Mouse (Mus musculus): ENCODE results near the gene Dynlt1f. TPM values are rescaled to one million over a fixed set of nuclear protein-coding genes. Genes with fewer than 3 reads are reported as not detected.
"Not testable (repeated sequence)": the region's sequence is repeated elsewhere in the genome, so short reads cannot be mapped to it uniquely, and the experiment has no call there.

The Dynlt1f gene
- total RNA-seq, 2 experiments from 2014 or later = 140 to 141 TPM

DNA sequence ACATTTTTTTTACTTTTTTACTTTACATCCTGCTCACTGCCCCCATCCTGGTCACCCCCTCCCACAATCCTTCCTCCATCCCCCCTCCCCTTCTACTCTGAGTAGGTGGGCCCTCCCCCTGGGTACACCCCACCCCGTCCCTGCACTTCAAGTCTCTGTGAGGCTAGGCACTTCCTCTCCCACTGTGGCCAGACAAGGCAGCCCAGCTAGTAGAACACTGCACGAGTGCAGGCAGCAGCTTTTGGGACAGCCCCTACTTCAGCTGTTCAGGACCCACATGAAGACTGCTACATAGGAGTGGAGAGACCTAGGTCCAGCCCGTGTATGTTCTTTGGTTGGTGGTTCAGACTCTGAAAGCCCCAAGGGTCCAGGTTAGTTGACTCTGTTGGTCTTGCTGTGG lies 7.1 kb upstream of the Dynlt1f start:
- ATAC-seq (replicated peaks; ENCODE audit: poor library complexity) = not testable (repeated sequence)

DNA sequence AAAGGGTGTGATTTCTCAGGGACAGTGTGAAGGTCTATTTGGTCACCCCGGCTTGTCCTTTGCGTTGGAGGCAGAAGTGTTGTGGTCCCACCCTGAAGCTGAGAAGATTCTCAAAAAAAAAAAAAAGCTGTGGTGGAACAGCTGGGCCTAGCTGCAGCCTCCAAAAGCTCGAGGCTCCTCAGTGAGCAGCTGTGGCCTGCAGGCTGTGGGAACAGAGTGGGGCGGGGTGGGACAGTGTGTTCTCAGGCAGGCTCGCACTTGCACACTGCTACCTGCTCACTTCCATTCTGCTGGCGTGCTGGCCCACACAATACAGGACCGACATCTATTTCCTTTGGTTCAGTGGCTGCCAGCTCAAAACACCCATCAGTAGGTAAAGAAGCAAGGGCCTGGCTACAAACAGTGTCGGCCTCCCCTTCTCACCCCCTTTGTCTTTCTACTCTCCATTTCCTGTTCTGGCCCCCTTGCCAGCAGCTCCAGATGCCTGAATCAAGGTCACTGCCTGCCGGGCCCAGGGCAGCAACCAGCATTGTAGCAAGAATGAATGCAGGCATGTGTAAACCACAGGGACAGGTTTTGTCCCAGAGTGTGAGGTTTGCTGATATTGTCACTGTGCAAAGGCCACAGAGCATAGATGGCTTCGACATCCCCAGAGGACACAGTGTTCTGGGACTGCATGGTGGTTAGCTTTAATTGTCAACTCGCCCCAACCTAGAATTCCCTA lies 5.6 kb upstream of the Dynlt1f start:
- ATAC-seq (replicated peaks; ENCODE audit: poor library complexity) = not testable (repeated sequence)

DNA sequence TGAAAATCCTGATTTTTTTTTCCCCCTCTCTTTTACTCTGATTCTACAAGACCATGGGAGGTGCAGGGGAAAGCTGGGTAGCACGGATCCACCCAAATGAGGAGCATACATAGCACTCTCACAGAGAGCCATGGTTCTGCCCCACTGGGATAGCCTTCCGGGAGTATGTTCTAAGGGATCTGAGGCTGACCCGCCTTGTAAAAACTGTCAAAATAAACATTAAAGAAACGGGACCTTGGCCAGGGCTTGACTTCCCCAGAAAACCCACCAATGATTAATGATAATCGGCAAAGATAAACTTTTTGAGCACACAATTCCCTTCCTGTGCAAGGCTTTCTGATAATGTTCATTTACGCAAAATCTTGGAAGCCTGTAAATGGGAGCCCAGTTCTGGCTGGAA lies 4.9 kb upstream of the Dynlt1f start:
- ATAC-seq (replicated peaks; ENCODE audit: poor library complexity) = not testable (repeated sequence)

DNA sequence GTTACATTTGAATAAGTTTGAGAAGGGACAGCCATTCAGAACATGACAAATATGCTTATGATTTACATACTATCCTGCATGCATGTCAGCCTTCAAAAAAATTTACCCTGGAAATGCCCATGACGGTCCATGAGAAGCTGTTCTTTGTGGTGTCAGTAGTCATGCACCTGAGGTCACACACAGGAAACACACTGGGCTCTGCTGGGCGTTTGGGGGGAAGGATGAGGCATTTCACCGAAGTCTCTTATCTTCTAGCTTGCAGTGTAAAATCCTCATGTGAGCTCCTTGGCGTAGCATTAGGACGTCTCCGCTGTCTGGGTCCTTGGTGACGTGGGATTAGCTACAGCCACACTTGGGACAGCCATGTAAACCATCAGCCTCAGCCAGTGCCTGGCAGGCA lies 3.1 kb upstream of the Dynlt1f start, which contains the start of gene Sytl3:
Sytl3 (plus strand) TSS at position 293 of the 400 bp plus-strand sequence.
- not testable (repeated sequence) for ATAC-seq (replicated peaks; ENCODE audit: poor library complexity)

DNA sequence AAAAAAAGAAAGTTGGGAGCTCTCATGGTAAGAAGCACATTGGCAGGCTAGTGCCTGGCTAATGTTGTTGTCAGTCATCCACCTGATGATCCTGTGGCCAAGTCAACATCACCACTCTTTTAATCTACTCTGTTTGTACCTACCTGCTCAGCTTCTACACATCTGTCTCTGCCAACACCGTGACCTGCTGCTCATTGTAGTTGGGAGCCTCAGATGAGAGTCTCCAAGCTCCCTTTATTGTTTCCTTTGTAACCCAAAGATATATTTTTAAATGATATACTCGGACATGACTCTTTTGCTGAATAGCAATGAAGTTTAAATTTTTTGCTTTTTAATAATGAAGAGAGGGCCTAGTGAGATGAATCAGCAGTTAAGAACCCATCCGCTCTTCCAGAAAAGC lies 771 bp upstream of the Dynlt1f start:
- ATAC-seq (replicated peaks; ENCODE audit: poor library complexity) = not testable (repeated sequence)

DNA sequence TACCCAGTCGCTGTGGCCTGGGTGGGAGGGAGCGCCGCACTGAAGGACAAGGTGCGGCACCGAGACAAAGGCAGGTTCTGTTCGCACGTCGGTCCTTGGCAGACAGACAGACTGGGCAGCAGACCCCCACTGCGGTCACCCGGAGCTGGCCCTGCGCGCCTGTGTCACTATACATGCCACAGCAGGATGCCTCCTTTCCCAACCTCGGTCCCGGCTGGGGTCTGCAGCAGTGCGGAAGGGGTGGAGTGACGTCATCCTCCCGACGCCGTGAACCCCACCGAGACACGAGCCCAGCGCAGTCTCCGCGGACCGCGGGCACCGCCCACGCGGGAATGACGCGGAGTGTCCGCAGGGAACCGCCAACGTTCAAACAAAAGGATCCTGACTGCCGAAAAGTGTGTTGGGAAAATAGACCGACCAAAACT lies 601 bp downstream of the Dynlt1f start:
- peak; percentile 80 for ATAC-seq (replicated peaks; ENCODE audit: poor library complexity)

DNA sequence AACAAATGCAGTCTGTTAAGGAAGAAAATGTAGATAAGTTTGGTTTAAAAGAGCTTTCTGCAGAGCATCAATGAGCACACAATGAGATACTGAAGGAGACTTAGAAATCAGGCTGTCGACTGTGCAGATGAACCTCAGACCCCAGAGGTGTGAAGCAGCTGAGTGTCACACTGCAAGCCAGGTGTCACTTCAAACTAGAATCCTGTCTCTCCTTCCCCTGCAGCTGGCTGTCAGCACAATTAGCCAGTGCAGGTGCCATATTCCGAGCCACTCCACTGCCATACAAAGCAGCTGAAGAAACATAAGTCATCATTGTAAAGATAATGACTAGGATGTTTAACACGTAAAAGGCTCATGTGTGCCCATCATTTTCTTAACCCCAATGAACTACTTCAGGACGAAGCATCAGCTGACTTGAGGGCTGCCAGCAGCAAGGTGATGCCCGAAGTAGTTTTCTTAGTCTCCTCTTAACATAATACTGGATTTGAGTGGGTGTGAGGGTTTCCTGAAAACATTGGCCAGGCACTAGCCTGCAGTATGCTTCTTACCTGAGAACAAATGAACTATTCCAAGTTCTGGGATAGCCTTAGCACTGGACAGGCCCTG lies 2.3 kb downstream of the Dynlt1f start:
- not testable (repeated sequence) for ATAC-seq (replicated peaks; ENCODE audit: poor library complexity)

DNA sequence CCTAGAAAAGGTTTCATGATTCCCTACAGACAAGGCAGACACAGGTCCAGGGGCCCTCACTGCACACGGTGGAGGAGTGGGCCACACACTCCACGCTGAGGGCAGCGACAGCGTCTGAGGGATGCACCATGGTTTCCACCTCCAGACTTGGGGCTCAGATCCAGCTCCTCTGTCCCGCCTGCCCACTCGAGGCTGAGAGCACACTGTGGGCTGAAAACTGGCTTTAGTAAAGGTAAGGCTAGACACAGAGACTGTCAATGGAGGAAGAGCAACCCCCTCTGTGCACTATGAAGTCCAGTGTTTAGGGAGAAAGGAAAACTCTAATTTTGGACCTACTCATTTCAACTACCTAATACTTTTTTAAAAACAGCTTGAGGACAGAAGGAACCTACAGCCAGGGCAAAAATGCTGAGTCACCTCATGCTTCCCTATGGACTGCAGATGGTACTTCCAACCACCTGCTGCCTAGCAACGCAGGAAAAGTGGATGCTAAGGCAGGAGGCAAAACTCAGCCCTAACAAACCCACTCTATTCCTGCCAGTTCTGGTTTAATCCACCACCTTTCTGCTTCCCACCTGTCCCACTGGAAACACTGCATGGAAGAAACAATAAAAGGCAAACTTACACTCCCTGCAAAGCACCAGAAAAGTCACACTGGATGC lies 4.7 kb downstream of the Dynlt1f start:
- ATAC-seq (replicated peaks; ENCODE audit: poor library complexity) = not testable (repeated sequence)

DNA sequence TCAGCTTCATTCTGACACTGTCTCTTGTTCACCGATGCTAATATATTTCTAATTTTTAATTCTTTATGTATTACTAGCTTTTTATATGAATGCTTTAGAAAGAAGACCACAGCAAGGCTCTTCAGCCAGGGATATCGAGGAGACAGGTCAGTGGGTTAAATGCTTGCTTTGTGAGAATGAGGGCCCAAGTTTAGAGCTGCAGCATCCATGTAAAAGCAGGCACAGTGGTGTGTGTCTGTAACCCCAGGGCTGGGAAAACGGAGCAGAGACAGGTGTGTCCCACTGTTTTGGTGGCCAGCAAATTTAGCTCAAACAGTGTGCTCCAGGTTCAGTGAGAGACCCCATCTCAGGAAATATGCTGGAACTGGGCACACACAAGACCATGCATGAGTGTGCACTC lies 8.2 kb downstream of the Dynlt1f start:
- ATAC-seq (replicated peaks; ENCODE audit: poor library complexity) = not testable (repeated sequence)

DNA sequence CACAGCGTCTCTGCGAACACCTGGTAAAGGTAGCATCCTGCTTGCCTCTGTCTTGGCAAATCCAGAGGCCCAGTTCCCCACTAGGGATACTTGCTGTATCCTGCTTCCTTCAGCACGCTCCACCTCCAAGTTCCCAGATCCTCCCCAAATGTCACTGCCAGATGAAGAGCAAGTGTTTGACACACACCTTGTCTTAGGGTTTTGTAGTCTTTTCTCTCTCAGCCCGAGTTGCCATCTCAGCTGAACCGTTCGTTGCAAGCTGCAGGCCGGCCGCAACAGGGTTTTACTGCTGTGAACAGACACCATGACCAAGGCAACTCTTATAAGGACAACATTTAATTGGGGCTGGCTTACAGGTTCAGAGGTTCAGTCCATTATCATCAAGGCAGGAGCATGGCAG lies 8.9 kb downstream of the Dynlt1f start:
- ATAC-seq (replicated peaks; ENCODE audit: poor library complexity) = not testable (repeated sequence)

DNA sequence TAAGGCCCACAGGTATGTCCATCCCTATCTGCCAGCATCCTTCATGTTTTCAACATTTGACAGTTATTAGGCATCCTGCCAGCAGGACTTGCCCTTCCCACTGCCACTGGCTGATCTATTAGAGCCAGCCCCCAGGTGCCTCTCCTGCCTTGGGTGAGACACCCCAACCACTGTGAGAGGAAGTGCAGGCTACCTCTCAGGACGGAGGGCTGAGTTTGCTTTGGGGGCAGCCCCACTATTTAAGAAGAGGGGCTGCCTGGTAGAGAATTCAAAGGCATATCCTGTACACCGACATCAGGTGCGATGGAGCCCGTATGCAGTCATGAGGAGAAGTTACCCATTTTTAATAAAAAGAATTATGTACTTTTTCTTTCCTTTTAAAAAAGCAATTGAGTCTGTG lies 10.0 kb downstream of the Dynlt1f start:
- not testable (repeated sequence) for ATAC-seq (replicated peaks; ENCODE audit: poor library complexity)

DNA sequence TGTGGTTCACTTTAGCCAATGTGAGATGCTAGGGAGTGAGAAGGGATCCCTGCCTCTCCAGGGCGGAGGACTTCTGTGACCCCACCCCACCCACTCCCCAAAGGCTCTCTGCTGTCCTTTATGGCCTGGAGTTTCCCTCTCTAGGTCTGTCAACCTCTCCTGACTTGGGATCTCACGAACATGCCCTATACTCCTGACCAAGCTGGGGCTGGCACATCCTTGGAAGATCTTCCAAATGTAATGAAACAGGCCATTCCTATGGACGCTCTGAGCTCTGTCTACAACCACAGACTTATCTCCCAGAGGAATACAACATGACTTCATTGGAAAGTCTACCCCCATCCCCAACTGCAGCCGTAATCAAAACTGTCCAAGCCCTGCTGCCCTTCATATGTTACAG lies 11.0 kb downstream of the Dynlt1f start:
- ATAC-seq (replicated peaks; ENCODE audit: poor library complexity) = not testable (repeated sequence)

DNA sequence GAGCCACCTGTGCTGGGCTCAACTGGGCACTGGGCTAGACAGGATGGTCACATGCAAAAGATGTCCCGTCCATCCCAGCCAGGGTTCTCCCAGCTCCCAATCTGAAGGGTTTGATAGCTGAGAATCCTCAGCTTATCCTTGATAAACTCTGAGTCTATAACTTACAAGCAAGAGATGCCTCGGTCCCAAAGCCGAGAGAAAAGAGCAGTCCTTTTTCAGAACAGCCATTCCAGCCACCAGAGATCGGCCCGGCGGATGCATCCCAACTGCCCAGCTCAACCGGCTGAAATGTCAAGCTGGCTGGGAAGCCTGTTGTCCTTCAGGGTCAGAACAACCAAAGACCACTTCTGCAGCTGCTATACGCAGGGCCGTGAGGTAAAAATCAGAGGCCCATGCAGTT lies 11.5 kb downstream of the Dynlt1f start:
- ATAC-seq (replicated peaks; ENCODE audit: poor library complexity) = not testable (repeated sequence)

DNA sequence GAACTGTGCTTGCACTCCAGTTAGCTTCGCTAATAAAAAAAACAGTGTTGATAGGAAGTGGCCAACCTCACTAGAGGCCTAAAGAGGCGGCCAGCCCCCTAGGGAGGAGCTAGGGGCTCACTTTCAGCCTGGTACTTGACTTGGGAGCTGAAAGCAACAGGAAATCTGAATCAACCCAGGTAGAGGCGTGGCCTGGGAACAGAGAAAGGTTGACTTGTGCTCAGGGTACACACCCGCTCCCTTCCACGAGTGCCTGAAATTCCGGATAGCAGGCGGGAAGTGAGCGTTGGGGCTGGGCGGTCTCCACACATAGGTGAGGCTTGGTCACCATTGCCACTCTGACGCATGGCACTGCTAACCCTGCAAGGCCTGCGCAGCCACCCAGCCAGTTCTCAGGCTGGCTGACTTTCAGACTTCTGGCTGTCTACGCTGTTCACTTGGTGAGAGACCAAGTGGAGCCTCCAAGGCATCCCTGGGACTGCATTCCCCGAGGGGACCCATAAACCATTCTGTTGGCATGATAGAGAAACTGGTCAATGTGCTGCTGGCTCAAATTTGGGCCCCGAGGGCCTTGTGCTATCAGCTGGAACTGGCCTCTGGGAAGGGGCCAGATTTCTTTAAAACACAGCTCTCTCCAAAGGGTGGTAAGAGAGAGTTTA lies 14.8 kb downstream of the Dynlt1f start:
- peak; percentile 78 for ATAC-seq (replicated peaks; ENCODE audit: poor library complexity)

DNA sequence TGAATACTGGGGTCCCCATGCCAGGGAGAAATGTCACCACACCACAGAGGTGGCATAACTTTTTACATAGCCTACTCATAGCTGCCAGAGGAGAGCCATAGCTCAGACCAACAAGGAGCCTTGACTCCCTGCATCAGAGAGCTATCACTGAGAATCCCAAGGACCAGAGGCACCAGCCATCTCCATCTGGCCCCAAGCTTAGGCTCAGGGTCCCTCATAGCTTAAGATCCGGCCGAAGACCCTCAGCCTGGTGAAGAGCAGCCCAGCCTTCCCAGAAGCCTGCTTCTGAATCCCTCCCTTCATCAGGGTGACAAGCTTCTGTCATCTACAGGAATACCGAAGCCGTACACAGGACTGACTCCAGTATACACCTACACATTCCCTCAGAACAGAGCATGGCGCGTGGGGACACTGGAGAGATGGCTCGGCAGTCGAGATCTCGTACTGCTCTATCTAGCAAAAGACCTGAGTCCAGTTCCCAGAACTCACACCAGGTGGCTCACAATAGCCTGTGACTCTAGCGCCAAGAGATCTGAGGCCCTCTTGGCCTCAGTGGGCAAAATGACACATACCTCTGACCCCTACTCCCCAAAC lies 15.6 kb downstream of the Dynlt1f start:
- 0 out of 2 replicates have a peak, but pooled peaks have one; percentile 18 for ATAC-seq (replicated peaks; ENCODE audit: poor library complexity)

DNA sequence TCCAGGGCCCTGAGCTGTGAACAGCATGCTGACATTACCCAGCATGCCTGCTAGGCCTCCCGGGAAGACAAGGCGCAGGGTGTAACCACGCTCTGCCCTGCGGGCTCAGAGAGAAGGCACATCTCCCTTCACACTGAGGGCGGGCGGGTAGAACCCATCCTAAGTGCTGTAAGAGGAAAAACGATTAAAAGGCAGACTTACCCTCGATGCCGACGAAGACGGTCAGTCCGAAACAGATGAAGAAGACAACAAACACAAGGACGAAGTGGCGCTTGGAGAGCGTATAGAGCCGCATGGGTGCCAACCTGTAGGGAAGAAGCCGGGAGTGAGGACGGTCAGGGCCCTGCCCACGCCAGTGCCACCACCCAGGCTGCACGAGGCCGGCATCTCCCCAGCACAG lies 16.2 kb downstream of the Dynlt1f start:
- not testable (repeated sequence) for ATAC-seq (replicated peaks; ENCODE audit: poor library complexity)

DNA sequence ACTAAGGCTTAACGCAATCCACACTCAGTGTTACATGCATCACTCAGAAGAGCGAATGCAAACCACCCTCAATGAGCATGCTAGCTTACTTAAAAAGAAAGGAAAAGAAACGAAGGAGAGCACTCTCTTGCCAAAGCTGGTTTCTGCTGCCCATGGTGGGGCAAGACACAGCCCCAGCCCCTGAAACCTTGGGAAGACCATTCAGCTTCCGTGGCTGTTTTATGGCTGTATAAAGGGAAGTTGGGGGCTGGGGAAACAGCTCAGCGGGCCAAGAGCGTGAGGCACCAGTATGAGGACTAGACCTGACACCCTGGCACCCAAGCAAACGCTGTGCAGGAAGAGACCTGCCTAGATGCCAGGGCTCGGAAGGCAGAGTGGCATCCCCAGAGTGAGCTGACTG lies 17.3 kb downstream of the Dynlt1f start:
- ATAC-seq (replicated peaks; ENCODE audit: poor library complexity) = 0 out of 2 replicates have a peak, but pooled peaks have one; percentile 27

DNA sequence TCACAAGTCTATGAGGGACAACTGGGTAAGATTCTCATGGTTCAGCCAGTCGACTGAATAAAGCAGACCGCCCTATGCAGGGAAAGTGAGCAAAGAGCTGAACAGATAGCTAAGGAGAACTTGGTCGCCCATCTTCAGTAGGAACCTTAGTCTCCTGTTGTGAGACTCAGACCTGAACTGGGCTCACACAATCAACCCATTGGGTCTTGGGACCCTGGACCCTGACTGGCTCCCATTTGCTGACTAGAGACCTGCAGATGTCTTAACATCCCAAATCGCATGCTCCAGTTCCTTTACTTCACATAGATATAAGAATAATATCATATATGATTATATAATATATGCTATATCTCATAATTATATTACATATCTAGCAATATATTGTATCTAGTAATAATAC lies 18.3 kb downstream of the Dynlt1f start:
- ATAC-seq (replicated peaks; ENCODE audit: poor library complexity) = not testable (repeated sequence)

DNA sequence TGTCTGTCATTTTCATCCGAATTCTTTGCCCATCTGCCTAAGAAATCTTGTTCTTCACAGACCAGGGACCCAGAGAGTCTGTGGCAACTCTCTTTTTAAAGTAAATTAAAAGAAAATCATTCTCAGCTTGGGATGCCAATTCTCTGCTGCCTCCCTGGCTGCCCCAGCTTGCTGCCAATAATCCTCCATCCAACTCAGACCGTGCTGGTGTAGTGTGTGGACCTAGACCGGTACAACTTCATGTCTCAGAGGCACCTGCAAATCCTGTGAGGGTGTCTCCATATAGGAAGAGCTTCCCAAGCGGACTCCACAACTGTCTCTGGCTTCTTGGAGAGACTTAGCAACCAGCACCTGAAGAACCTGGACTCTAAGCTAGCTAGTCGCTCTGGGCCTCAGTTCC lies 18.8 kb downstream of the Dynlt1f start:
- ATAC-seq (replicated peaks; ENCODE audit: poor library complexity) = no peak

DNA sequence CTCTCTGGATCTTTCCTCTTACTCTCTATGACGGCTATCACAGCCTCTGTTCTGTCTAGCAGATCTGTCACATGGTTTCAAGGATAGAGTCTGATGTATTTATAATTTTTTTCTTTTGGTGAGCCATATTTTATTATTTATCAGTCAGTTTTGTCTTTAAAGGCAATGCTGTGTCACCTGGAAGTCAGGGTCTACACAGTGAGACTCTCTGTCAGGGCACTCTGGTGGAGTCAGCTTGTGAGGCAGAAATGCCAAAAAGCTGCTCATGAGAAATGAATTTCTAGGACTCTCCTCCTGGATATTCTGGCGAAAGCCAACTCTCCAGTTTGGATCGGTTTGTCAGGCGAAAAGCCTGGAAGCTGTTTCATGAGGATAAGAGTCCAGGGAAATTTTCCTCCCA lies 19.9 kb downstream of the Dynlt1f start:
- ATAC-seq (replicated peaks; ENCODE audit: poor library complexity) = not testable (repeated sequence)

DNA sequence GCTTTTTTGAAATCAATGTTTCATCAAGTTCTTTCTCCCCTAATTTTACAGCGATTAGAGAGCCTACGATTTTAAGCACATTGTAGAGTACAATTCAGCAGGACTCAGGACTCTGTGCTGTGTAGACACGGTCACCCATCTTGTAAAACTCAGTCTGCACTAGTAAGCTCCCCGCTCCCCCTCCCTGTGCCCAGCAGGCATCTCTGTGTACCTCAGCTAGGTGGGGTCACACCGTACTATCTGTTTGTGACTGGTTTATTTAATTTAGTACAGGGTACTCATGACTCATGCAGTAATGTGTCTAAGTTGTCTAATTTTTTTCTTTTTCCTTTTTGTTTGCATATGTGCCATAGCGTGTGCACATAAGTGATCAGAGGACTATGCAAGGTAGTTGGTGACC lies 22.9 kb downstream of the Dynlt1f start:
- ATAC-seq (replicated peaks; ENCODE audit: poor library complexity) = not testable (repeated sequence)

All from megakaryocyte progenitor cell, adult 5-6 weeks (primary cell).